Mouse (Mus musculus): ENCODE data around the gene Snd1. TPM values are rescaled to one million over a fixed set of nuclear protein-coding genes. Genes with fewer than 3 reads are reported as not detected.

The Snd1 gene
- total RNA-seq, 2 experiments from 2014 or later, result 112 to 139 TPM

DNA sequence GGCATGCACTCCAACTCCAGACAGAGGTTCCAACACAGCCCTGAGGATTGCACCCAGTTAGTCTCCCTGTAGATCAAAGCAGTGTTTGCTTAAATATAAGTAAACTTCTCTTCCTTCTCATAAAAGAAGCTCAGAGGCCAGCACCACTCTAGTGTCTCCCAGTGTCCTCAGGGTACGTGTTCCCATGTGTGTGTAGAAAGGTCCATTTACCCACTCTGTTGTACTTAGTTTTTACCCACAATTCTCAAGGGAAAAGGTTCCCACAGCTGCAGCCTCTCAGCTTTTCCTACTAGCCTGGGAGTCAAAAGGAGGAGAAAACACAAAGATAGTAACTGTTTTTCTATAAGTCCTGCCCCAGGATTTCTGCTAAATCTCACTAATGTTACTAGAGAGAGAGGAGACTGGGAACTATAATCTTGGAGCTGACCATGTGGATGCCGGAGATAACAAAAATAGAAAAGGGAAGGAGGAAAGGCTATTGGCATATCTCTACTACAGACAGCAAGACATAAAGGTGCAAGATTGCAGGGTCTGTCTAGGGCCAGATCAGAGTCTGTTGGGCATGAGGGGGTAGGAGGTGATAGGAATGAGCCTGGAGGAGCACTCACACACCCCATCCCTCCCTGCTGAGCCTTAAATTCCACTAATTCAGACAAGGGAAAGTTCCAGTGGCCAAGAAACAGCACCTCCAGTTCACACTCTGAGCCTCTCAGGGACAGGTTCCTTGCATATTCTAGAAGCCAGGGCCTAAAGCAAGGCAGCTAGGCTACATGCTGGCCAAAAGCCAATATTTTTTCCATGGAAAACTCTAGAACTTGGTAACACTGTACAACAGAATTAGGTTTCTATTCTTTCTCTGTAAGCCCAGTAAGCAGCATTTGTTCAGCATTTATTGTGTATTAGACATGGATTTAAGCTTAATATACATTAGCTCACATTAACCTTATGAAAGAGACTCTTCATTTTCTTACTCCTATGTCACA is 382.6 kb downstream of the Snd1 start:
- DNase-seq (ENCODE audit: low spot score in 2 of 2), result no peak

DNA sequence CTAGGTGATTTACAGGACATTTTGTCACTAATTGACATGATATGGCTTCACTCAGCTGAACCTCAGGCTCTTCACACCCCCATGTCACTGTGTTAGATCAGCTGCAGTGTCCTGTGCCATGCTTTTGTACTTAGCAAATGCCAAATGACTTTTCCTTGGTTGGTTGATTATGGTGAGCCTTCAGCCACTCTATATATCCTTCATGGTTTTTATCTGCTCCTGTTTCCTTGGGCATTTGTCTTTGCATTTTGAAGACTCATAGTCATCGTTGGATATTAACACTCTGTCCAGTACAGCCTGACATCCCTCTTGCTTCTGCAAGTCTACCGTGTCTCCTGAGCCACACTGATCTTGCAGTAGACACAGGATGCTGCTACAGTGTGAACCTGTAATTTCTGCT is 384.2 kb downstream of the Snd1 start:
- no peak for DNase-seq (ENCODE audit: low spot score in 2 of 2)

DNA sequence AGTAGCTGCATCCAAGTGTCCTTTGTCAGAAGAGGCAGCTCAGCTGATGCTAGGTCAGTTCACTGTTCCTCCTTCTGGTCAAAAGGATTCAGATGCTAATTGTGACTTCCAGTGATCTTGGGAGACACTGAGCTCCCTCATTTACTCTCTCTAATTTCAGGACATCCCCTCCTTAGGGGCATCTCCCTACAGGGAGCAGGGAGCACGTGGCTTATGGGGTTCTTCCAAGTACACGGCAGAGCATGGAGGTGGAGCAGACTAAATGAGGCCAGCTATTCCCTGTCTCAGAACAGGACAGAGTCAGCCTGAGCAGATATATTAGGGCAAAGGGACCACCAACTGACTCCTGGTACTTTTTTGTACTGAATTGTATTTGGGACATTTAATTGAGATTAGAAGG is 385.5 kb downstream of the Snd1 start:
- DNase-seq (ENCODE audit: low spot score in 2 of 2), result no peak

DNA sequence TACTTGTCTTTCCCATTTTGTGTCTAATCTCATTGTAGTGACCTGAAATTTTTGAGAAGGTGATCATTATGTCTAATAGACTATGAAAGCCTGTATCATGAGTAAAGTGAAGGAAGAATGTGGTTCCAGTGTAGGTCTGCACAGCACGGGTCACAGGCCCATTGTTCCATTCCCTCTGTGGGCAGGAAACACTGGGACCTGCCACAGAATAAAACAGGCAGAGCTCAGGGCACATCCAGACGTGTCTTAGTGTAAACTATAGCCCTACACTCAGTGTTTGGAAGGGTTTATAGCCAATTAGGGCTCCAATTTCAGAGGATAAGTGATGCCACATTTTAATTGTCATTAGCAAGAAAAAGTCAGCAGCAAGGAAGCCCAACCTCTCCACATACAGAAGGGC is 386.0 kb downstream of the Snd1 start:
- no peak for DNase-seq (ENCODE audit: low spot score in 2 of 2)

DNA sequence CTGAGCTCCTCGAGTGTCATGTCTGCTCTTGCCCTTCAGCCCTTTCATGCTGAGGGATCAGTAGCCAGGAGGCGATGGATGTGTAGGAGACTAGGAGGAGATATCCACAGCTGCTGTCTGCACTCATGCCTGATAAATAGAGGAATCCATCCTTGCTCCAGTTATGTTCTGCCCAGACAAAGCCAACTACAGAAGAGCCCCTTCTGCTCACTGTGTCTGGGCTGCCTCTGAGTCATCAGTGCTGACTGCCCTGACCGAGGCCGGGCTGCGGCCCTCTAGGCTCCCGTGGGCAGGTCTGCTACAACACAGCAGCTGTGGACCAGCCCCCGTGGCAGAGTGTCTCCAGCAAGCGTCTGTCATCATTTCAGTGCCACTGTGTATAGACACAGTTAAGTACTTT is 387.4 kb downstream of the Snd1 start:
- no peak for DNase-seq (ENCODE audit: low spot score in 2 of 2)

DNA sequence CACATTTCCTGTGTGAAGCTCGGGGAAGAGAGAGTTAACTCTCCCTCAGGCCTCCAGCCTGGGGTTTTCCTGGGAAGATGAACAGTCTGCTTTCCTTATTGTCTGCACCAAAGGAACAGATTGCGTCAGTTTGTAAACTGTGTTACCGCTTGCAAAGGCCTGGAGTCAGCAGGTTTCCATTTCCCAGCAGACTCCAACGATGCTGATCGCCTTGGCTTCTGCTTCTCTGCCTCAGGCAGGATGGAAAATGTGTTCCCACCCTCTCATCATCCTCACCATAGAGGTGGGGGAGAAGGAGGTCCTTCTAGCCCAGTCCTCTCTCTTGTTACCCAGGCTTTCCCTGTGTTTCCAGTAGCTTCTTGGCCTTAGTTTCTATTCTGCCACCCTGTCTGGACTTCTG is 389.7 kb downstream of the Snd1 start:
- no peak for DNase-seq (ENCODE audit: low spot score in 2 of 2)

DNA sequence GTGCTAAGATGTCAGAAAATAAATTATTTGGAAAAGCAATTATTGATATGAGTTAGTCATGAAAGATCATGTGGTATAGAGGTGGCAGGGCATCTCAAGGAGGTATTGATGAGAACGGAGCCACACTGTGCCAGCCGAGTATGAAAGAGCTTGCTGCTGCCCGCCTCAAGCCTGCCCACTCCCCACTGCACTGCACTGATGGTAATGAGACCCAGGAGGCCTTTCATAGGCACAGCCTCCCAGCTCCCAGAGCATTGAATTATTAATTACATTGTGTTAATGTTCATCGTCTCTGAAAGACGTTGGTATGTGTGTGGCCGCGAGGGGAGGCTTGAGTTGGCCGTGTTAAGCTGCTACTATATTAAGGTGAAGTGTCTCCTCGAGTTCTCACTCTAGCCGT is 390.2 kb downstream of the Snd1 start:
- DNase-seq (ENCODE audit: low spot score in 2 of 2), result no peak

DNA sequence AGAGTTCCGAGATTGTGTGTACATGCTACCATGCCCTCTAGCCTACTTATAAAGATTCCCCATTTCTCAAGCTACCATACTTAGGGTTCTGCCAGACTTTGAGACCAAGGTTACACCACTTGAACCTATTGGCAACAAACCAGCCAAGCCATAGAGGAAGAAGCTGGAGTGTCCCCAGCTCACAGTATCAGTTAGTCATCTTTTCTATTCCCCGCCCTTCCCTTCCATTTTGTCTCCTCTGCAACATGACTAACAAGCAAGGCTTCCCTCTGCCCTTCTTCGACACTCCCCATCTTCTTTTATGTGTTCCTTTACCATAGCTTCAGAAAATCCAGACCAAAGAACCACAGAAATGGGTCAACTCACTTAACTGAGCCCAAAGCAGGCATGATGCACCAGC is 391.3 kb downstream of the Snd1 start:
- no peak for DNase-seq (ENCODE audit: low spot score in 2 of 2)

DNA sequence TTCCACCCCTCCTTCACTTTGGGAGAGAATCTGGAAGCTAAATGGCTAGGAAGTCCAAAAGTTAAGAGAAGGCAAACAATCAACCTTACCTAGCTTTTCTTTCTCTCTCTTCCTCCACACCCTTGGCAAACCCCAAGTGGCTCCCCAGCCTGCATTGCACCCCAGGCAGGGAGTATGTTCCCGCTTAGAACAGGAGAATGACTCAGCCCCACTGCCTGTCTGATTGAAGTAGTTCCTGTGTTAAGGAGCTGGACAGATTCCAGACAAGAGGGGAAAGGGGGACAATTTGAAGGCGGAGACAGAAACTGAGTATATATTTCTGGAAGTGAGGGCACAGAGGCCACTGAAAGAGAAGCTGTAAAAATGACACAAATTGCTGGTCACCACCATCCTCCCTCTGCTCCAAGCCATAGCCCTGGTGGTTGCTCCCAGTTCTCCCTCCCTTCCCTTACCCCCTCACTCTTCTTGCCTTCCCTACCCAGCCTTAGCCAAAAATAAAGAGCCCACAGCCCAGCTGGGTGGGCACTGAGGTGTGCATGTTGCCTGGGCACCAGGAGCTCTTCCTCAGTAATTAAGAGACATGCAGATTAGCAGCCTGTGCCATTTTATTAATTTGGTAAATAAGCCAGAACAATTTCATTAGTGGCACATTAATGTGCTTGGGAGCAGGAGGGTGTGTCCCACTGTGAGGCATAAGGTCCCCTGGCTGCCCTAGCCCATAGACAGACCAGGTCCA is 392.7 kb downstream of the Snd1 start:
- no peak for DNase-seq (ENCODE audit: low spot score in 2 of 2)

DNA sequence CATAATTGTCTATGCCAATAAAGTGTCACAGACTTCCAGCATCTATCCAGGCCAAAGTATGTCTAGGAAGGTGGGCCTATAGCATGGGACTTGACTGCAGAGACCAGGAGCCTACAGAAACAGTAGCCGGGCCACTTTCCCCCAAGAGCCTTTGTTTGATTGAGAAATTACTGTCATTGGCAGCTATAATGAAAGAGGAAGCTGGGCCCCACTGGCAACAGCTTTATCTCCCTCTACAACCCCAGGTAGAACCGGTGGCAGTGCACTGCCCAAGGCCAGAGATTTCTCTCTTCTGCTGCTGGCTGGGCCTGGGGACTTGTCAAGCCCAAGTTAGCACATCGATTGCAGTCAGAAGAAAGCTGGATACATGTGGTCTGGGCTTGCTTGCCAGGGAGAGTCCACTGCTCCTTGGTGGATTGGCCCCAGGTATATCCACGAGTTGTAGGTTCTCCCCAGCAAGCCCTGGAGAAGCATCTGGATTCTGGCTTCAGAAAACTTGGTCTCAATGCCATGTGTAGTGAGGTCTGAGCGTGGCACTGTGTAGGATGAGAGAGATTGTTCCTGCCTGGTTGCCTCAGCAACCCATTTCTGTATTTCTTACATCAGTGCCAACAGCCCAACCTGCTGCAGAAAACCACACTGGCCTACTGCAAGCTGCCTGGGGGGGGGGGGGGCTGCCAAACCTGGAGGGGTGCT is 396.9 kb downstream of the Snd1 start:
- DNase-seq (ENCODE audit: low spot score in 2 of 2), result no peak

DNA sequence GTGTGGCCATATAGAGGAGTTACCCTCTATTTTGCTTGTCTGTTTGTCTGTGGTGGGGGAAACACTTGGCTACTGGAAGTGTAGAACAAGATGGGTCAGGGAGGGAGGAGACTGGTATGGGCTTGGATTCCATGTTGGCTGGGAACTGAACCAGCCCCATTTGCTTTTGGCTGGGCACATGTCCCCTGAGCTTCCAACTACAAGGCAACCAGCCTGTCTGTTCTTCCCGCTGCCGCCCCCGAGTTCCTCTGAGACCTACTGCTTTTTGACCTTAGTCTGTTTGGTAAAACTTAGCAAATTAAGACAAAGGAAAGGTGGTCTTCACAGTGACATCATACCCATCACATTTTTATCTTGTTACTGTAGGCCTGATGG is 397.5 kb downstream of the Snd1 start:
- DNase-seq (ENCODE audit: low spot score in 2 of 2), result no peak

DNA sequence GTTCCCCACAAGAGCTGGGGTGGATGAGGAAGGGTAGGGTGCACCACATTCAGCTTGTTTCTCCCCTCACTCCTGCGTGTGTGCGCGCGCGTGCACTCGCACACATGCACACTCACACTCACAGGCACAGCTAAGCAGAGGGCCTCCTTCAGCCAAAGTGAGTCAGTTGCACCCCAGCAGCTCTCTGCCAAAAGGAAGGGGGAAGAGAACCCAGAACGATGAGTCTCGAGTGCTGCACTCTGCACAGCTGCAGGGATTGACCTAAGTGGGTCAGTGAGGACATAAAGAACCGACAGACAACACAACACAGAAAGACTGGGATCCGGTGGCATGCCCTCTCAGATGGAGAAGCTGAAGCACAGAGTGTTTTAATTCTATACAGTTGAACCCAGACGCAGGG is 399.1 kb downstream of the Snd1 start:
- no peak for DNase-seq (ENCODE audit: low spot score in 2 of 2)

DNA sequence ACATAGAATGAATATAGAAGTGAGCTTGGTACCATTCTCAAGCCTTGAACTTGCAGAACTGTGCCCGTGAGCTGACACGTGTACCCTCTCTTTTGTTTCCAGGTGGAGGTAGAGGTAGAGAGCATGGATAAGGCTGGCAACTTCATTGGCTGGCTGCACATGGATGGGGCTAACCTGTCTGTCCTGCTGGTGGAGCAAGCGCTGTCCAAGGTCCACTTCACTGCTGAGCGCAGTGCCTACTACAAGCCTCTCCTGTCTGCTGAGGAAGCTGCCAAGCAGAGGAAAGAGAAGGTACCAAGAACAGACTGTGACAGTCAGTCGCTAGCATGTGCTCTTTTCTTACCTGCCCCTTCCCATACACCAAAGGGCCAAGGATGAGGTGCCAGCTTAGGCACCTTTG is 399.8 kb downstream of the Snd1 start:
- no peak for DNase-seq (ENCODE audit: low spot score in 2 of 2)

DNA sequence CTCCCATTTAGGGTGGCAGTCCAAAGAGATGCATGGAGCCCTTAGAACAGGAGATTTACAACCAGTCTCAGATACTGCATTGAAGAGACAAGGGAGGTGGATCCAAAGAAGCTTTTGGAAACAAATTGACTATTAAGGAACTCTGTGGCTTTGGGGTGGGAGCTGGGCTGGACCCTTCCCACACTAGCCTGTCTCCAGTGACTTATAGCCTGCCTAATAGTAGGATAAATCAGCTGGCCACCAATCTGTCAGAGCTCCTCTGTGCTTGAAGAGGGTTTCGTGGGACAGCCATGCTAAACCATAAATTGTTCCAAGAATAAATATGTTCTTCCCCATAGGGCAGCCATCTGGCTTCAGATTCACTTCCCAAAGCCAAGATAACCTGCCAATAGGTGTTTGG is 400.4 kb downstream of the Snd1 start:
- no peak for DNase-seq (ENCODE audit: low spot score in 2 of 2)

DNA sequence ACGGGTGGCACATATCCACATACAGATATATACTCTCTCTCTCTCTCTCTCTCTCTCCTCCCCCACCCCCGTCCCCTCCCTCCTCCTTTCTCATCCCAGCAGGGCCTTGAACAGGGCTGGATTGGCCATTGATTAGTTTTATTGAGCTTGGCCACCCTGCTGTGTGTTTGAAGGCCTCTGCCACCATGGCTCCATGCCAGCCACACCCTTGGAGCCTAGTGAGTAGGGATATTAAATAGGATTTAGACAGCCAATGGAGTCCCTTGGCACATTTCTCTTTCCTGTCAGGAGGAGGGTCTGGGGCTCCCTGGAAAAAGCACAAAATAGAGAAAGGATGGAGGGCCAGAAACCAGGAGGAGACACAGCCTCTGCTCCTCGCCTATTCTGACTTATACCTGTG is 401.6 kb downstream of the Snd1 start:
- DNase-seq (ENCODE audit: low spot score in 2 of 2), result no peak

DNA sequence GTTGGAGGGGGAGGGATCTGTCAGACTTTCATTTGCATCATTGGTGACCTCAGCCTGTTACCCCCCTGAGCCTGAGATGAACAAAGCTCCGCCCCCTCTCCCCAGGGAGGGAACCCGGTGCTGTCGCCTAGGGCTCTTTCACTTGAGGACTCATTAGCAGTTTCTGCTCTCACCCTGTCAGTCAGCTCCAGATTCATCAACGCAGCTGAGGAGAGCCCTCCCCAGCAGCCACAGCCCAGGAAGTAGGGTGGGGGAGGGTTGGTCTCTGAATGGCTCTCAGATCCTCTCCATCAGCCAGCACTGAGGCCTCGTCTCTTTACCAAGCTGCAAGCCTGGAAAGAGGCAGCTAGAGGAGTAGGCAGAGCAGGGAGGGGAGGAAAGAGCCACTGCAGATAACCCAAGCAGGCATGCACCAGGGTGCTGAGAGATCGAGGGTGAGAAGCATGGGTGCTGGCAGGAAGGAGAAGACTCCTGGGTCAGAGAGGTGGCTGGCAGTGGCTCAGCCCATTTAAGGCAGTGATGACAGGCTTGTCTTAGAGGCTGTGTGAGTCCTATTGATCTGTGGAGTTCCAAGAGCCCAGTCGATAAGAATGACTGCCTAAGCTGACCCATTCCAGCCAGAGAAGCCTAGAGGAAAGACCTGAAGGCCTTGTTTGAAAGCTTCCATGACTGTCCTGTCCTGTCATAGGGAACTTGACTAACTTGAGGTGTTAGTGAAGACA is 403.2 kb downstream of the Snd1 start:
- DNase-seq (ENCODE audit: low spot score in 2 of 2), result no peak

DNA sequence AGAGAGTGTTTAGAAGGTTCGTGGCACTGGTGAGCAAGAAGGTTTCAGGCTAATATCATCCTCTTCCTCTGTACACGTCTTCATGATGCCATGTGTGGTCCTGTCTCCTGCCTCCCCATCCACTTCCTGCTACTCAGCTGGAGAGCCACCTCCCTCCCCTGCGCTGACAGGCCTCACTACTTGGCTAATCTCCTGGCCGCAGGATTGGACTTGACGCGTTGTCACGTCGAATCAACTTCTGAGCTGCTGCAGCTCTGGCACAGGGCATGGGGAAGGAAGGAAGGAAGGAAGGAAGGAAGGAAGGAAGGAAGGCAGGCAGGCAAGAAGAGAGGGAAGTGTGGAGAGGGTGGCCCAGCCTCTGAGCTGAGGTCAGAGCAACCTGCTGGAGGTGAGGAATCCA is 404.4 kb downstream of the Snd1 start:
- no peak for DNase-seq (ENCODE audit: low spot score in 2 of 2)

DNA sequence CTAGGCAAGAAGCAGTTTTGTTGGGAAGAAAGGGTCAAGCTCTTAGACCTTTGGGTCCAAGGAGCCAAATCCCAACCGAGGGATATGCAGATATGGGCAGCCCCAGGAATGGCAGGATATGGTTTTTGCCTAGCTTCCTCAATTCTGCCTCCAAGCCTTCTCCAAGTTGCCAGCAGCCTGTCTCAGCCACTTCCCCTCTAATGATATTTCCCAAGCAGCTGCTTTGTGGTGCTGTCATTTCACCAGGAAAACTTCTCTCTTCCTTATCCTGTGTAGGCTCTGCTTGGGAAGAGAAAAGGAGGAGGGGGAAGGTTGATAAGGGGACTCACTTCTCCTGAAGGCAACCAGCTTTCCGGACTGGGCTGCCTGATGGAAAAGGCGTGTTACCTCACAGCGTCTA is 406.0 kb downstream of the Snd1 start:
- DNase-seq (ENCODE audit: low spot score in 2 of 2), result no peak

DNA sequence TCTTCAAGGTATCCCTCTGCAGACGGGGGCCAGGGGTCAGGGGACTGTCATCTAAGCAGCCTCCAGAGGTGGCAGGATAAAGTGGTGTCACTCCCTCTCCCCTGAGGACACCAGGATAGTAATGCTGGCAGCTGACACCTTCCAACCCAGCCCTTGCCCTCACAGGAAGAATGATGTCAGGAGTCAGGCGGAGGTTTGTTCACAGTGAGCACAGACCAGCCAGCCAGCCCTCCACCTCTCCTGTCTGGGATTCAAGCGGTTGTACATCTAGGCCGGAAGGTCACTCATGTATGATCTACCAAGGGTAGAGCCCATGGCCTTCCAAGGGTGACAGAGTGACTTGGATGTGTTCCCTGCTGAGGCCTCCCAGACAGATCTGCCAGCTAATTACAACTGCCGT is 408.6 kb downstream of the Snd1 start:
- no peak for DNase-seq (ENCODE audit: low spot score in 2 of 2)

DNA sequence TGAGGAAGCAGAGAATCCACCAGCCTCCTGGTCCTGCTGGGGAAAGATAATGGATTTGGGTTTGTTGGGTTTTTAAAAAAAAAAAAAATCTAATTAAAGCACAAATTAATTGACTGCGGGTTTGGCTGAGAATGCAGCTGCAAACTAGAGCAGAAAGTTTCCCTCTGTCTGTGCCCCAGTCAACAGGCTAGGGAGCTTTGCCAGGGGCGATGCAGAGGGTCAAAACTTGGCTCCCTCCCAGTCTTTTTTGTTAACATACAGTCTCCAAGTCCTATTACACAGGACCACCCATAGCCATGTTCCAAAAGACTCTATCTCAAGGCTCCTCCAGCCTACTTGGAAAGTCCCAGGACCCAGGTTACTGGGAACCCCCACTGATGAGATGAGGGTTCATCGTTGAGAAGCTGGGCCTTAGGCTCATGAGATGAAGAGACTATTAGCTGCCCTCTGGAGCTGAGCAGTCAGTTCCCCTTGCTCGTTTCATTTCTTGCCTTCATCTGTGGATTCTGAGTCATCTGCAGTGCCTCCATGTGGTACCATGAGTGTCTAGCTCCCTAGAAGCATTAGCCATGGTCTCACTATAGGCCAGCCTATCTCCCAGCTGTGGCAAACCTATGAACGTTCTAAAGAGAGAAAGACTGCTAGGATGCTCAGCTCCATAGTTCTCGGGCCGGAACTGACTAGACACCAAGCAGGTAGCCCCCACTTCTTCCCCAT is 411.9 kb downstream of the Snd1 start:
- DNase-seq (ENCODE audit: low spot score in 2 of 2), result no peak

DNA sequence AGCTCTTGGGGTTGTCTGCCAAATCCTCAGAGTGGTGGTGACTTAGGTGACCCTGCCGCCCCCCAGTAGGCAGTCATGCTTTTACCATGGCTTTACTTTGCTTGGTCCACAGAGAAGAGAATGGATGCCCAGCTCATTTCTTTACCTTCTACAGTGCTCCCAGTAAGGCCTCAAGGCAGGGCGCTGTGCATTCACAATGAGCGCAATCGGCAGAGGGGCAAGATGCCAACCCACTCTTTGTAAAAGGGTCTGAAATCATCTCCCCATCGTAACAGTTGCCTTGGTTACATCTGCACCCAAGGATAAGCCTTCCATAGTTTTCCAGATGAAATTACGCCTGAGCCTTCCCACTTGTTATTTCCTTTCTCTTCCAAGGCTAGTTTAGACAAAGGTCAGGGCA is 415.5 kb downstream of the Snd1 start:
- DNase-seq (ENCODE audit: low spot score in 2 of 2), result no peak

All from adrenal gland, adult 18-20 months (tissue).